Mouse (Mus musculus) stomach, postnatal 0 days (tissue): ENCODE data around the gene Spsb1. TPM values are rescaled to one million over a fixed set of nuclear protein-coding genes. Genes with fewer than 3 reads are reported as not detected.

ENCODE experiments used
- ATAC-seq: fragments of 200-750 bp; cut with Nextera tagmentation; 2 replicates; pipeline ENCODE4 v1.8.0; 2017; ENCODE audit not compliant: low FRiP score, low TSS enrichment
- DNase-seq: peaks from one replicate; pipeline ENCODE4 v3.0.0-alpha.2; 2016; ENCODE audit warnings: low spot score
- H3K27ac ChIP-seq: fragments of 300-500 bp; sonication (generic); replicated peaks from 2 replicates; pipeline ENCODE4 v1.5.1; 2014; ENCODE audit warnings: mild to moderate bottlenecking, control low read depth
- H3K27me3 ChIP-seq: fragments of 300-500 bp; sonication (generic); 2 replicates; pipeline ENCODE4 v1.6.1; 2014; ENCODE audit warnings: low read length; ENCODE audit not compliant: control insufficient read depth, insufficient read depth
- H3K36me3 ChIP-seq: fragments of 300-500 bp; sonication (generic); 2 replicates; pipeline ENCODE4 v1.6.1; 2014; ENCODE audit warnings: low read length, mixed read lengths; ENCODE audit not compliant: control insufficient read depth, insufficient read depth
- H3K4me1 ChIP-seq: fragments of 300-500 bp; sonication (generic); replicated peaks from 2 replicates; pipeline ENCODE4 v1.6.1; 2014; ENCODE audit warnings: antibody characterized with exemption; ENCODE audit not compliant: control insufficient read depth, insufficient read depth
- H3K4me2 ChIP-seq: fragments of 300-500 bp; sonication (generic); replicated peaks from 2 replicates; pipeline ENCODE4 v1.6.1; 2014; ENCODE audit warnings: low read depth, mild to moderate bottlenecking, control low read depth, moderate library complexity
- H3K4me3 ChIP-seq: fragments of 300-500 bp; sonication (generic); 2 replicates; pipeline ENCODE4 v1.5.1; 2014; ENCODE audit warnings: low read depth, low read length, control low read depth
- H3K9ac ChIP-seq: fragments of 300-500 bp; sonication (generic); 2 replicates; pipeline ENCODE4 v1.6.1; 2014; ENCODE audit warnings: mild to moderate bottlenecking, low read length, control low read depth, mixed read lengths
- H3K9me3 ChIP-seq: fragments of 300-500 bp; sonication (generic); 2 replicates; pipeline ENCODE4 v1.6.1; 2016; ENCODE audit warnings: low read length; ENCODE audit not compliant: control insufficient read depth
- CTCF ChIP-seq: IDR thresholded peaks from 2 replicates; pipeline ENCODE4 v1.5.1; 2016; ENCODE audit warnings: antibody characterized with exemption, low read depth, mild to moderate bottlenecking, moderate library complexity
- EP300 ChIP-seq: optimal IDR thresholded peaks from 2 replicates; pipeline ENCODE3; 2016; ENCODE audit warnings: antibody characterized with exemption
- WGBS: fragments of 180-500 bp; shearing (Covaris S2); extraction: QIAGEN DNeasy Blood & Tissue Kit; methylation state at CpG from one replicate; pipeline ENCODE4 v1.1.7; 2014; 5-methylcytosine and 5-hydroxymethylcytosine counted together
- polyA plus RNA-seq: library from polyadenylated mRNA; unstranded; fragments of >200 nt; fragmentation: Nextera tagmentation; extraction: Ambion mirVana; gene quantifications from 2 replicates; pipeline ENCODE4 v1.2.1, GENCODE M21; 2015

Spsb1 gene
- polyA plus RNA-seq, 1 experiment from 2014 or later, result 13.1 TPM

DNA sequence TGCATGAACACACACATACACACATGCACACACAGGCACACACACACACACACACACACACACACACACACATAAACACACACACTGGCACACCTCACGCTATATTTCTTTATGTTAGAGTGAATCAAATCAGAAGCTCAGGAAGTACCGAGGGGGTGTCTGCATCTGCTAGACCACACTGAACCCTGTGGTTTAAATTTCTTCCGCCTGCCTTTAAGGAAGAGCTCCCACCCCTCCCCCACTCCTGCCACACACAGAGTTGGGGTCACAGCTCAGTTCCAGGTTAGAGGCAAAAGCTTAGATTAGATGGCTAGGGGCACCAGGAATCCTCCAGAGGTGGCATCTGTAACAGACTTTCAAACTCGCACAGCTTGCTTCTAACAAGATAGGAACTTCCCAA is 42.4 kb downstream of the Spsb1 start:
- H3K4me2 ChIP-seq, result no peak overlapping the region
- no peaks in the 10 kb centered on the region for H3K36me3 ChIP-seq
- ATAC-seq (no peak), DNase-seq (no peak)
- 0 out of 2 replicates have a peak, but pooled peaks cover 5% of the 10 kb centered on the region for H3K4me1 ChIP-seq
- no peak overlapping the region for H3K4me3 ChIP-seq
- no peak overlapping the region for H3K27ac ChIP-seq
- H3K27me3 ChIP-seq, result no peaks in the 10 kb centered on the region
- WGBS, result 63% methylated on average over 4 of the region's 4 CpGs
- no peaks in the 10 kb centered on the region for H3K9me3 ChIP-seq
- H3K9ac ChIP-seq, result no peak overlapping the region
- TF ChIP-seq CTCF, result no peak
- TF ChIP-seq EP300, result no peak

DNA sequence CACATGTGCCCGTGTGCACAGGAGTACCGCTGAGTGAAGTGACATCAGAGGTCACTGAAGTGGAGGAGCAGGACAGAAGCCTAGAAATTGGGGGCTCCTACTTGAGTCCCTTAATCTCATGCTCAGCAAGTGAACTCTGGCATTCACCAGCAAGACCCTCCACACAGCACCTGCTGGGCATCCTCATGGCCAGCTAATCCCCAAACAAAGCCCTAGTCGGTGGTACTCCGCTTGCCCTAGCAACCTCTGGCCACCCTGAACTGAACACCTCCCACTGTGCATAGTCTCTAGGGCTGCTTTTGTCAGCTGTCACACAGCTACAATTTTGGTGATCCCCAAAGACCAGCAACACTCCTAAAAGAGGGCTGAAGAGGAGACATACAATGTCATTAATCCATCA is 44.3 kb downstream of the Spsb1 start:
- WGBS, result 78% methylated on average over 4 of the region's 4 CpGs

DNA sequence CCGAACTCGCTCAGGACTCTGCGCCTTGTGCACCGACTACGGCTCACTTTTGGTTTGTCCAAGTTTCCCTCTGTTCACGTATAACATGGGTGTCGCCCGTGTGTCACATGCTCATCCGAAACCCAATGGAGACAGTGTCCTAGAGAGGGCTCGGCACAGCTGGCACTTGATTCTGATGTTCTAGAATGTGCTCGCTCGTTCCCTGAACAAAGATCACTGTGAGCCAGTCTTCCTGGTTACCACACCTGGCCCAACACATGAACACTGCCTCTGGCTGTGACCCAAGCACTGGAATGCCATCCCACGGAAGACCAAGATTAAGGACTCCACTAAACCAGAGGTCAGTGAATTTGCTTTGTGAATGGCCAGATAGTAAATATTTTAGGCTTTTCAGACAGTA is 45.3 kb downstream of the Spsb1 start:
- Histone ChIP-seq H3K9me3 (no peaks in the 10 kb centered on the region), H3K36me3 (no peaks in the 10 kb centered on the region; the same call in 1 of the 2 replicates), H3K27me3 (no peaks in the 10 kb centered on the region), H3K9ac (no peak overlapping the region), H3K4me3 (no peak overlapping the region), H3K4me1 (0 out of 2 replicates have a peak, but pooled peaks cover 5% of the 10 kb centered on the region), H3K4me2 (no peak overlapping the region), H3K27ac (no peak overlapping the region)
- TF ChIP-seq CTCF, result no peak
- no peak for TF ChIP-seq EP300
- WGBS, result 72% methylated on average over 13 of the region's 13 CpGs
- DNase-seq, result peak; percentile 58
- peak; percentile 73 for ATAC-seq

More for the DNA sequence above, 44.3 kb downstream of the Spsb1 start:
- no peaks in the 10 kb centered on the region; the same call in 1 of the 2 replicates for H3K36me3 ChIP-seq
- no peak for DNase-seq
- no peak overlapping the region for H3K9ac ChIP-seq
- H3K4me2 ChIP-seq, result no peak overlapping the region
- no peak overlapping the region for H3K27ac ChIP-seq
- no peaks in the 10 kb centered on the region for H3K9me3 ChIP-seq
- no peak overlapping the region for H3K4me3 ChIP-seq
- H3K27me3 ChIP-seq, result no peaks in the 10 kb centered on the region
- 0 out of 2 replicates have a peak, but pooled peaks cover 5% of the 10 kb centered on the region for H3K4me1 ChIP-seq
- TF ChIP-seq EP300 (no peak), CTCF (no peak)
- no peak for ATAC-seq

DNA sequence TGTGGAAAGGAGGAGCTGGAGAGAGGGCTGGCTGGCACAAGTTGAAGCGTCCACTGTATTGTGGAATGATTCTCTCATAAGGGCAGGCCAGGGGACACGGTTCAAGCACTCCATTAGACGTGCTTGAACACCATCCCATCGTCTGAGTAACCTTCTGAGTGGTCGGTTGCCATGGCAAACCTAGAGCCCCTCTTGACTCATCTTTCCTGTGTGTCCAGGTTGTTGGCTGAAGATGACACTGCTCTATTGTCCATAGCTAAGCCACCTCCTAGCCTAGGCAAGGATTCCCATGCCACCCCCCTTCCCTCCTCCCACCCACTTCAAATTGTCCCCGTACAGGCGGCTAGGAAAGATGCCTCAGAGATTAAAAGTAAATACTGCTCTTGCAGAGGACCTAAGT is 45.9 kb downstream of the Spsb1 start:
- H3K36me3 ChIP-seq, result no peaks in the 10 kb centered on the region; the same call in 1 of the 2 replicates
- TF ChIP-seq EP300 (no peak), CTCF (no peak)
- no peaks in the 10 kb centered on the region for H3K9me3 ChIP-seq
- H3K27me3 ChIP-seq, result no peaks in the 10 kb centered on the region
- DNase-seq, result no peak
- no peak overlapping the region for H3K9ac ChIP-seq
- no peak for ATAC-seq
- H3K4me2 ChIP-seq, result no peak overlapping the region
- no peak overlapping the region for H3K4me3 ChIP-seq
- H3K4me1 ChIP-seq, result 0 out of 2 replicates have a peak, but pooled peaks cover 5% of the 10 kb centered on the region
- H3K27ac ChIP-seq, result no peak overlapping the region
- WGBS, result 78% methylated on average over 7 of the region's 7 CpGs

DNA sequence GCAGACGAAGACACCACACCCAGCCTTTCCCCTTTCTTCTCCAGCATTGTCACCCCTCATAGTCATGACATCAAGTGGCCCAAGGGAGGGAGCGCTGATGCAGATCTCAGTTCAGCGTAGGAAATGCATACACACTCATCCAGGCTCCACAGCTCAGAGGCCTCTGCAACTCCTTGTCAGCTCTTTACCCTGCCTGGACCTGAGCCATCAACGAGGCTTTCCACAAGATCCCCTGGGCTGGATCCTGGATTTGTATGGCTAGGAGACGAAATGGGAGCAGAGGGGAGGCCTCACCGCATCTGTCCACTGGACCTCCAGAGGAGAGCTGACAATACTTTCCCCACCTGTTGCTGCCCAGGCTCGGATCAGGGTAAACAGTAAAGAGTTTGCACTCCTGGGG is 47.2 kb downstream of the Spsb1 start:
- 58% methylated on average over 7 of the region's 7 CpGs for WGBS
- DNase-seq (no peak), ATAC-seq (no peak)
- Histone ChIP-seq H3K27me3 (no peaks in the 10 kb centered on the region), H3K27ac (no peak overlapping the region), H3K4me2 (no peak overlapping the region), H3K9me3 (no peaks in the 10 kb centered on the region), H3K36me3 (no peaks in the 10 kb centered on the region; the same call in 1 of the 2 replicates), H3K4me3 (no peak overlapping the region), H3K4me1 (0 out of 2 replicates have a peak, but pooled peaks cover 2% of the 10 kb centered on the region), H3K9ac (no peak overlapping the region; the same call in 1 of the 2 replicates)
- TF ChIP-seq EP300 (no peak), CTCF (no peak)

DNA sequence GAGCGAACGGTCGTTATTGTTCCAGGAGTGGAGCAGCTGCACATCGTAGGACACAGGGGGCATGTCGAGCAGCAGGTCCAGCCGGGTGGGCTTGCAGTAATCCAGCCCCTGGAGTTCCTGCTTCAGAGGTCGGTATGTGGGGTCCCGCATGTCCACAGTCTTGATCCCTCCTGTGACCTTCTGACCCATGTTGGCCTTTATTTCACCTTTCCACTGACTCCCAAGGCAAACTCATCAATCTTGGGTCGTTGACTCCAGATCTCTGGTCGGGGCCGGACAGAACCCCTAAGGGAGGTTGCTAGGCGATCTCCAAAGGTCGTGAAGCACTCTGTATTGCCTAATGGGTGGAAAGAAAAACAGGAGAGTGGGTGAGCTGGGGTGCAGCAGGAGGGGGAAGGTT is 47.9 kb downstream of the Spsb1 start:
- Histone ChIP-seq H3K4me1 (0 out of 2 replicates have a peak, but pooled peaks cover 2% of the 10 kb centered on the region), H3K4me2 (no peak overlapping the region), H3K4me3 (no peak overlapping the region), H3K27ac (no peak overlapping the region), H3K27me3 (no peaks in the 10 kb centered on the region), H3K9me3 (no peaks in the 10 kb centered on the region), H3K36me3 (no peaks in the 10 kb centered on the region; the same call in 1 of the 2 replicates), H3K9ac (no peak overlapping the region)
- no peak for TF ChIP-seq EP300
- no peak for DNase-seq
- ATAC-seq, result no peak
- 51% methylated on average over 13 of the region's 13 CpGs for WGBS
